Mouse (Mus musculus): ENCODE measurements around the gene Itgb5.

The Itgb5 gene

GRCm38 (mm10) chr16:33939133-33939531, 109.7 kb downstream of the Itgb5 start:
- no peak for DNase-seq (ENCODE audit: low spot score in 2 of 2)

GRCm38 (mm10) chr16:33939636-33940035, 110.2 kb downstream of the Itgb5 start:
- DNase-seq (ENCODE audit: low spot score in 2 of 2), result no peak

GRCm38 (mm10) chr16:33940095-33940494, 110.6 kb downstream of the Itgb5 start:
- DNase-seq (ENCODE audit: low spot score in 2 of 2), result no peak

- DNase-seq (ENCODE audit: low spot score in 2 of 2), result peak in 1 of 2 experiments; percentile 15
These were observed 111.9 kb downstream of the Itgb5 start for GRCm38 (mm10) chr16:33941271-33941781.

GRCm38 (mm10) chr16:33942341-33942740, 112.9 kb downstream of the Itgb5 start:
- no peak for DNase-seq (ENCODE audit: low spot score in 2 of 2)

GRCm38 (mm10) chr16:33943388-33943787, 113.9 kb downstream of the Itgb5 start:
- DNase-seq (ENCODE audit: low spot score in 2 of 2), result no peak

- DNase-seq (ENCODE audit: low spot score in 2 of 2), result no peak
These were observed 114.7 kb downstream of the Itgb5 start for GRCm38 (mm10) chr16:33944126-33944525.

GRCm38 (mm10) chr16:33944772-33945171, 115.3 kb downstream of the Itgb5 start:
- DNase-seq (ENCODE audit: low spot score in 2 of 2), result no peak

GRCm38 (mm10) chr16:33946021-33946420, 116.6 kb downstream of the Itgb5 start:
- DNase-seq (ENCODE audit: low spot score in 2 of 2), result no peak

GRCm38 (mm10) chr16:33947664-33948571, 118.5 kb downstream of the Itgb5 start:
- no peak for DNase-seq (ENCODE audit: low spot score in 2 of 2)

- no peak for DNase-seq (ENCODE audit: low spot score in 2 of 2)
These were observed 120.9 kb downstream of the Itgb5 start for GRCm38 (mm10) chr16:33950386-33950785.

GRCm38 (mm10) chr16:33950830-33951229, 121.4 kb downstream of the Itgb5 start:
- DNase-seq (ENCODE audit: low spot score in 2 of 2), result peak; percentile 48 to 86

- no peak for DNase-seq (ENCODE audit: low spot score in 2 of 2)
These were observed 123.5 kb downstream of the Itgb5 start for GRCm38 (mm10) chr16:33953008-33953407.

- DNase-seq (ENCODE audit: low spot score in 2 of 2), result no peak
These were observed 125.3 kb downstream of the Itgb5 start for GRCm38 (mm10) chr16:33954793-33955192.

GRCm38 (mm10) chr16:33963509-33963908, 134.0 kb downstream of the Itgb5 start:
- DNase-seq (ENCODE audit: low spot score in 2 of 2), result no peak

GRCm38 (mm10) chr16:33965878-33966537, 136.5 kb downstream of the Itgb5 start:
- DNase-seq (ENCODE audit: low spot score in 2 of 2), result no peak

- DNase-seq (ENCODE audit: low spot score in 2 of 2), result peak; percentile 27 to 79
These were observed 137.2 kb downstream of the Itgb5 start, which contains the start of gene Umps for GRCm38 (mm10) chr16:33966538-33967282. Umps (minus strand) TSS chr16:33967038.

- no peak for DNase-seq (ENCODE audit: low spot score in 2 of 2)
These were observed 137.8 kb downstream of the Itgb5 start for GRCm38 (mm10) chr16:33967283-33967640.

- no peak for DNase-seq (ENCODE audit: low spot score in 2 of 2)
These were observed 150.4 kb downstream of the Itgb5 start for GRCm38 (mm10) chr16:33979855-33980254.

- DNase-seq (ENCODE audit: low spot score in 2 of 2), result no peak
These were observed 154.2 kb downstream of the Itgb5 start for GRCm38 (mm10) chr16:33983712-33984111.

GRCm38 (mm10) chr16:33985372-33985771, 155.9 kb downstream of the Itgb5 start:
- no peak for DNase-seq (ENCODE audit: low spot score in 2 of 2)

GRCm38 (mm10) chr16:33986993-33987392, 157.5 kb downstream of the Itgb5 start:
- DNase-seq (ENCODE audit: low spot score in 2 of 2), result no peak
